Mouse (Mus musculus) hindbrain, postnatal 0 days (tissue): ENCODE data around the gene Nr4a1. TPM values are rescaled to one million over a fixed set of nuclear protein-coding genes. Genes with fewer than 3 reads are reported as not detected.
A peak's percentile ranks its signal among the peaks of the same experiment; 100 is the strongest.

Experiments
- ATAC-seq: fragments of 200-750 bp; cut with Nextera tagmentation; 2 replicates; pipeline ENCODE4 v1.8.0; 2017; ENCODE audit warnings: mild to moderate bottlenecking, moderate TSS enrichment, moderate library complexity
- DNase-seq: peaks from one replicate; pipeline ENCODE4 v3.0.0-alpha.2; 2015; ENCODE audit warnings: low spot score
- H3K27ac ChIP-seq: fragments of 300-500 bp; sonication (generic); 2 replicates; pipeline ENCODE4 v1.5.1; 2014; ENCODE audit warnings: mild to moderate bottlenecking
- H3K27me3 ChIP-seq: fragments of 300-500 bp; sonication (generic); 2 replicates; pipeline ENCODE4 v1.6.1; 2014; ENCODE audit warnings: low read length, mixed read lengths; ENCODE audit not compliant: insufficient read depth
- H3K36me3 ChIP-seq: fragments of 300-500 bp; sonication (generic); 2 replicates; pipeline ENCODE4 v1.6.1; 2014; ENCODE audit warnings: low read length, mixed read lengths; ENCODE audit not compliant: insufficient read depth
- H3K4me1 ChIP-seq: fragments of 300-500 bp; sonication (generic); 2 replicates; pipeline ENCODE4 v1.6.1; 2014; ENCODE audit warnings: antibody characterized with exemption, low read length, mixed read lengths; ENCODE audit not compliant: insufficient read depth
- H3K4me2 ChIP-seq: fragments of 300-500 bp; sonication (generic); 2 replicates; pipeline ENCODE4 v1.6.1; 2014; ENCODE audit warnings: low read depth, mild to moderate bottlenecking, low read length, moderate library complexity, mixed read lengths
- H3K4me3 ChIP-seq: fragments of 300-500 bp; sonication (generic); 2 replicates; pipeline ENCODE4 v1.5.1; 2014; ENCODE audit warnings: low read length
- H3K9ac ChIP-seq: fragments of 300-500 bp; sonication (generic); replicated peaks from 2 replicates; pipeline ENCODE4 v1.6.1; 2014; ENCODE audit warnings: mild to moderate bottlenecking, low read length, moderate library complexity, mixed read lengths
- H3K9me3 ChIP-seq: fragments of 300-500 bp; sonication (generic); 2 replicates; pipeline ENCODE4 v1.6.1; 2016; ENCODE audit warnings: low read length, mixed read lengths
- CTCF ChIP-seq: IDR thresholded peaks from 2 replicates; pipeline ENCODE4 v1.5.1; 2016; ENCODE audit warnings: antibody characterized with exemption, control low read depth, low read depth
- WGBS: fragments of 180-500 bp; shearing (Covaris S2); extraction: QIAGEN DNeasy Blood & Tissue Kit; methylation state at CpG from one replicate; pipeline ENCODE4 v1.1.7; 2014; 5-methylcytosine and 5-hydroxymethylcytosine counted together
- polyA plus RNA-seq: library from polyadenylated mRNA; unstranded; fragments of >200 nt; fragmentation: Nextera tagmentation; extraction: Ambion mirVana; gene quantifications from 2 replicates; pipeline ENCODE4 v1.2.1, GENCODE M21; 2015
- total RNA-seq: library from RNA; depleted of rRNA; stranded (reverse); fragments of >200 nt; gene quantifications from 2 replicates; pipeline ENCODE4 v1.2.3, GENCODE M21; 2014

The Nr4a1 gene
- total and polyA plus RNA-seq, 2 experiments from 2014 or later: 6.5 to 10.3 TPM

DNA sequence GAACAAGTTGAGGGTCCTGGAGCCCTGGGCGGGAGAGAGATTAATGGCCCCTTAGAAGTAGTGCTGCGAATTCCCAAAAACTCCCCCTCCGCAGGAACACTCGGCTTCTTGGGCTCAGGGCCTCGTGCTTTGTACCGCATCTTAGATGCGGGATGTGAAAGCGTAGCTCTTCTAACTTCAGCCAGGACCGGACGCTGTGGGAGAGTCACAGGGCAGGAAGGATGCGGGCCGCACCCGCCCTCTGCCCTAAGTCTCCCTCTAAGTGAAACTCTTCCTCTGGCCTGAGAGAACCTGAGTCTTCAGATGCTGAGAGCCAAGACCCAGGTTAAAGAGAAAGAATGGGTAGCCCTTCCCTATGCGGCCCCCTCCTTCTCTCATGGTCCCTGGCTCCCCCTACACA is 29.1 kb upstream of the Nr4a1 start:
- 6% methylated on average over 14 of the region's 14 CpGs for WGBS
- no peak for TF ChIP-seq CTCF
- Histone ChIP-seq H3K9me3 (no peaks in the 10 kb centered on the region), H3K4me3 (peak overlapping the region; percentile 70), H3K4me2 (peak overlapping the region; percentile 92), H3K36me3 (no peaks in the 10 kb centered on the region), H3K27me3 (no peaks in the 10 kb centered on the region), H3K4me1 (peaks cover 10% of the 10 kb centered on the region), H3K27ac (no peak overlapping the region), H3K9ac (peak overlapping the region; percentile 71)
- ATAC-seq (no peak), DNase-seq (no peak)

DNA sequence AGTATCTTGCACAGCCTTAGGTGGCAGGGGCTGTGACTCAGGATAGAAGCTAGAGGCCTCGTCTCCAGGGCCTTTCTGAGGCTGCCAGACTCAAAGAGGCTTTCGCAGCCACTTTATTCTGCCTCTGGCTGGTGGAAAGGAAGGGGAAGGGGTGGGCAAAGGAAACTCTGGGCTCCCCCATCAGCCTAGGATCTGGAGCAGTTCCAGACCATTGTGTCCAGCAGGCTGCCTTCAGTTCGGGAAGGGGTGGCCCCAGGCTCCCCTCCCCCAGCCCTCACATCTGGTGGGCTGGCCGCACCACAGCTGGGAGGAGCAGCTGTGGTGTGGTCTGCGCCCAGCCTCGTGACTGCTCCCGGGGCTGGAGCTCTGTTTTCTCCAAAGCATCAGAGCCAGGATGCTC is 26.1 kb upstream of the Nr4a1 start:
- Histone ChIP-seq H3K4me2 (no peak overlapping the region), H3K36me3 (no peaks in the 10 kb centered on the region), H3K27ac (no peak overlapping the region), H3K4me1 (peaks cover 8% of the 10 kb centered on the region), H3K9ac (no peak overlapping the region), H3K27me3 (no peaks in the 10 kb centered on the region), H3K4me3 (no peak overlapping the region), H3K9me3 (no peaks in the 10 kb centered on the region)
- DNase-seq: no peak
- 21% methylated on average over 7 of the region's 7 CpGs for WGBS
- ATAC-seq: no peak
- no peak for TF ChIP-seq CTCF

DNA sequence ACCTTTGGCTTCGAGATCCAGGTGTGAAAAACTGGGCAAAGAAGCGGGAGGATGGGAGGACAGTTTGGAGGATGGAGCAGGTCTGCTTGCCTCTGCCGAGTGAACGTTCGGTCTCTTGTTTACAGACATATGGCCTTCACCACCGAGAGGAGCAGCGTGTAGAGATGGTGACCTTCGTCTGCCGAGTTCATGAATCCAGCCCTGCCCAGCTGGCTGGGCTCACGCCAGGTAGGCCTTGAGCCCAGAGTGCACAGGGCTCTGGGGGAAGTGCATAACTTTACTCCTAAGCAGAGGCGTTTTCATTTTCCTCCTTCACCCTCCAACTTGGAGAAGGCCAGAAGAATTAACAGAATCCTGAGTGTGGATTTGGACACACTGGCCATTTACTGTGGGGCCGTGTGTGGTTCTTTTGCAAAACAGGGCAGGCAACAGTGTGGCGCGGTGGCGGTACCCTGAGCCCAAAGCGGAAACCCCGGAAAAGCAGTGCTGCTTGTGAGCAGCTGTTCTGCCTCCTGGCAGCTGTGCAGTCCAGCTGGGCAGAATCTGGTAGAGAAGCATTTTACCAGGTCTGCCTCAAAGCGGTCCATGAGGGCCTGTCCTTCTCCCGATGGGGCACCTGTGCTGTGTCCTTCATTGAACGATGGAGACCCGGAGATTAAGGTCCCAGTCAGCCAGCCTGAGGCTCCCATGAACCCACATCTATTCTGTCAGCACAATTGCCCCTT is 25.0 kb upstream of the Nr4a1 start:
- TF ChIP-seq CTCF: no peak
- no peak overlapping the region for H3K4me3 ChIP-seq
- DNase-seq (no peak), ATAC-seq (no peak)
- no peaks in the 10 kb centered on the region for H3K36me3 ChIP-seq
- H3K4me1 ChIP-seq: no peaks in the 10 kb centered on the region
- no peaks in the 10 kb centered on the region for H3K9me3 ChIP-seq
- H3K9ac ChIP-seq: no peak overlapping the region
- H3K4me2 ChIP-seq: no peak overlapping the region
- no peak overlapping the region for H3K27ac ChIP-seq
- H3K27me3 ChIP-seq: no peaks in the 10 kb centered on the region
- WGBS: 87% methylated on average over 21 of the region's 21 CpGs

DNA sequence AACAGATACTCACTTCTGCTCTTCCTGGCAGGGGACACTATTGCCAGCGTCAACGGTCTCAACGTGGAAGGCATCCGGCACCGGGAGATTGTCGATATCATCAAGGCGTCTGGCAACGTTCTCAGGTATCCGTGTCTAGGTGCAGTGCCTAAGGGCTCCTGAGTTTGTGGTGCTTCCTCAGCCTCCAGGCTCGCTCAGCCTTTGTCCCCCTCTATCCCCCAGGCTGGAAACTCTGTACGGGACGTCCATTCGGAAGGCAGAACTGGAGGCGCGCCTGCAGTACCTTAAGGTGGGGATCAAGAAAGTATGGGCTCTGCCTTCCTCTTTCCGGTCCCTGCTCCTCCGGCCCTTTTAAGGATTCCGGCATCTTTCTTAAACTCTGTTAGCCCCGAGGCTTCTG is 23.6 kb upstream of the Nr4a1 start:
- no peak overlapping the region for H3K27ac ChIP-seq
- no peak for DNase-seq
- TF ChIP-seq CTCF: no peak
- H3K9ac ChIP-seq: no peak overlapping the region
- no peak overlapping the region for H3K4me2 ChIP-seq
- H3K4me1 ChIP-seq: no peaks in the 10 kb centered on the region
- no peak for ATAC-seq
- H3K36me3 ChIP-seq: no peaks in the 10 kb centered on the region
- no peaks in the 10 kb centered on the region for H3K9me3 ChIP-seq
- 97% methylated on average over 19 of the region's 19 CpGs for WGBS
- H3K27me3 ChIP-seq: no peaks in the 10 kb centered on the region
- no peak overlapping the region for H3K4me3 ChIP-seq

DNA sequence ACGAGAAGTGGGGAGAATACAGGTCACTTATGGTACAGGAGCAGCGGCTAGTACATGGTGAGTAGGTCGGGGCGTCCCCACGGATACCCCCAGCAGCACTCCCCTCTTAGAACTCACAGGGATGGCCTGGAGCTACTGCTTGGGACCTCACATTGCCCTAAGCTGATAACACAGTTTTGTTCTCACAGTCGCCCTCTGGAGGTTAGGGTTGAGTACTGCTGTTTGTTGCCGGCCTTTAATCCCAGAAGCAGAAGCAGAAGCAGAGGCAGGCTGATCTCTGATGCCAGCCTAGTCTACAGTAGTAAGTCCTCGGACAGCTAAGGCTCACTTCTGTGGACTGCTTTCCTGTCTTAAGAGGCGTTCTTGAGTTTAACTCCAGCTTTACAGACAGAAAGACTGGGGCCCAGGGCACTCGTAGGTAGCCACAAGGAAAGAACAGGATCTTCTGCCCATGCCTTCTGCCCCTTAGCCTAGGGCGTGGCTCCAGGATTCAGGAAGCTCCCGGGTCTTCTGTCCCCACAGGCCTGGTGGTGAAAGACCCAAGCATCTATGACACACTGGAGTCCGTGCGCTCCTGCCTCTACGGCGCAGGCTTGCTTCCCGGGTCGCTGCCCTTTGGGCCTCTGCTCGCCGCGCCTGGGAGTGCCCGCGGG is 22.9 kb upstream of the Nr4a1 start:
- no peaks in the 10 kb centered on the region for H3K9me3 ChIP-seq
- 79% methylated on average over 23 of the region's 23 CpGs for WGBS
- H3K4me3 ChIP-seq: peak overlapping the region; percentile 23
- TF ChIP-seq CTCF: peak; percentile 51
- no peaks in the 10 kb centered on the region for H3K36me3 ChIP-seq
- no peak for DNase-seq
- no peaks in the 10 kb centered on the region for H3K4me1 ChIP-seq
- H3K4me2 ChIP-seq: peak overlapping the region; percentile 47
- H3K27me3 ChIP-seq: no peaks in the 10 kb centered on the region
- 0 out of 2 replicates have a peak overlapping the region, but pooled peaks have one; percentile 5 for H3K9ac ChIP-seq
- H3K27ac ChIP-seq: no peak overlapping the region
- no peak for ATAC-seq

DNA sequence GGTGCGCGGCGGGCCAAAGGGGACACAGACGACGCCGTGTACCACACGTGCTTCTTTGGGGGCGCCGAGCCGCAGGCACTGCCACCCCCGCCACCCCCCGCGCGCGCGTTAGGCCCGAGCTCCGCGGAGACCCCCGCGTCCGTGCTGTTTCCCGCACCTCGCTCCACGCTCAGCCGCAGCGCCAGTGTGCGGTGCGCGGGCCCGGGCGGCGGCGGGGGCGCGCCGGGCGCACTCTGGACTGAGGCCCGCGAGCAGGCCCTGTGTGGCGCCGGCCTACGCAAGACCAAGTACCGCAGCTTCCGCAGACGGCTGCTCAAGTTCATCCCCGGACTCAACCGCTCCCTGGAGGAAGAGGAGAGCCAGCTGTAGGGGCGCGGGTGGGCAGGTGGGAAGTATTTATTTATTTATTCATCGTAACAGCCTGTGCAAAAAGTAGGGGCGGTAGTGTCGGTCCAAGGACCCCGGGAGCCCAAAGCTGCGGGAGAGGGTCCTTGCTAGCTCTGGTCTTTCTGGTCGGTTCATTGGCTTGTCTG is 22.4 kb upstream of the Nr4a1 start:
- WGBS: 51% methylated on average over 40 of the region's 56 CpGs
- H3K4me2 ChIP-seq: peak overlapping the region; percentile 47
- peak overlapping the region; percentile 23 for H3K4me3 ChIP-seq
- DNase-seq (no peak), ATAC-seq (no peak)
- no peaks in the 10 kb centered on the region for H3K36me3 ChIP-seq
- no peaks in the 10 kb centered on the region for H3K4me1 ChIP-seq
- no peaks in the 10 kb centered on the region for H3K27me3 ChIP-seq
- TF ChIP-seq CTCF: no peak
- 0 out of 2 replicates have a peak overlapping the region, but pooled peaks have one; percentile 5 for H3K9ac ChIP-seq
- no peak overlapping the region for H3K27ac ChIP-seq
- no peaks in the 10 kb centered on the region for H3K9me3 ChIP-seq

DNA sequence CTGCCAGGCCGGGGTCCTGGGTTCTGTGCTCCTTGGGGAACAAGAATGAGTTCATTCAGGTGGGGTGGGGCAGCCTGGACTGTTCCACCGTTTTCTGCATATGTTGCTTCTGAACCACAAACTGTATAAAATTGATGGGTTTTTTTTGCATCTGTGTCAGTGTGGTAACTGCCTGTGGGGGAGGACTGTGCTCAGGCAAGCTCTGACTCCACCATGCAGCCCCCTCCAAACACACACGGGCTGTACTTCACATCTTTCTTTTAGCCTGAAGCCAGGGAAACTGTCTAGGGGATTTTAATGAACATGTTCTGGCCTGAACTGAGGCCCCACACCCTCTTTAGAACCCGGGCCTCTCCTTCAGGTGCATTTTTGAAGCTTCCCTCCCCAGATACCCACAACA is 21.5 kb upstream of the Nr4a1 start:
- Histone ChIP-seq H3K4me2 (no peak overlapping the region), H3K27me3 (no peaks in the 10 kb centered on the region), H3K4me1 (no peaks in the 10 kb centered on the region), H3K9ac (no peak overlapping the region), H3K4me3 (no peak overlapping the region), H3K27ac (no peak overlapping the region), H3K36me3 (no peaks in the 10 kb centered on the region), H3K9me3 (no peaks in the 10 kb centered on the region)
- 75% methylated on average over 4 of the region's 4 CpGs for WGBS
- no peak for DNase-seq
- TF ChIP-seq CTCF: no peak
- ATAC-seq: no peak
